Mouse (Mus musculus): ENCODE data around the gene Bpifa3. TPM values are rescaled to one million over a fixed set of nuclear protein-coding genes. Genes with fewer than 3 reads are reported as not detected.
"Not testable (repeated sequence)": the region's sequence is repeated elsewhere in the genome, so short reads cannot be mapped to it uniquely, and the experiment has no call there.

Gene Bpifa3
- polyA plus RNA-seq (2015; fragmentation: Nextera tagmentation; extraction: Ambion mirVana): not detected in 2 replicates

DNA sequence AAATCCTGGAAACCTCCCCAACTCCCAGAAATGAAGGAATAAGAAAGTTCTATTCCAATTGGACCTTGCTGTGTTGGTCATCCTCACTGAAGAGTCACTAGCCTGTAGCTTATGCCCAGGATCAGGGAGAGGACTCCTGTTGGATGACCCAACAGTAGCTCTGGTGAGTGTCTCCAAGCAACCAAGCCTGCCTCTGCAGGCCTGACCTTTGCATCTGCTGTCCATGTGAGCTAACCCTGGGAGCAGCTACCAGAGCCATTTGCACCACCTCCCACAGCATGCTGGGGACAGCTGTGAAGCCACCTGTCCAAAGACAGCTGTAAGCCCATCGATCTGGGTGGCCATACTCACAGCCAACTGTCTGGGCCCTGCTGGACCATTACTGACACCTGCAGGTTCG, at the start of gene Bpifa3:
TSS of gene Bpifa3 (plus strand) at position 217 of the 400 bp plus-strand sequence.
- no peak for ATAC-seq
- Histone ChIP-seq H3K9ac (no peak within 1 kb of the TSS), H3K4me1 (replicated peaks) (no peaks in the 10 kb centered on the region), H3K27ac (no peak within 1 kb of the TSS), H3K4me3 (replicated peaks) (no peak within 1 kb of the TSS), H3K9me3 (no peaks in the 10 kb centered on the region), H3K4me2 (replicated peaks) (no peak within 1 kb of the TSS), H3K36me3 (no peaks in the 10 kb centered on the region), H3K27me3 (replicated peaks) (no peaks in the 10 kb centered on the region)
- 53% methylated on average over 2 of the region's 2 CpGs for WGBS

DNA sequence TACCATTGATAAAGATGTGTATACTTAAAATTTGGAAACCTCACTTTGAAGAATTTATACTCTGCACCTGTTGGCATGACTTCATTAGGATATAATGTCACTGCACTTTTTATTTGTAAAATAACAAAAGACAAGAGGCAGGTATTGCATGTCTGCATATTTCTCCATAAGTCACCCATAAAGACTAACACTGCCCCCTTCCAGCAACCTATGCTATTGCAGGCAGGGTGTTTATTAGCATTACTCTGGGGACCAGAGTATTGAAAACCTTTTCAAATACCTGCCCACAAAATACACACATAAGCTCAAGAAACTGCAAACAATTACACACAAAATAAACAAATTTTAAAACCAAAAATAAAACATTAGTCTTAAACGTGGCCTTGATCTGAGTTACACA, 32.4 kb upstream of the Bpifa3 start:
- H3K9ac ChIP-seq: no peak overlapping the region
- no peaks in the 10 kb centered on the region for H3K27me3 ChIP-seq (replicated peaks)
- H3K9me3 ChIP-seq: no peaks in the 10 kb centered on the region
- no peak overlapping the region for H3K27ac ChIP-seq
- H3K4me3 ChIP-seq (replicated peaks): no peak overlapping the region
- H3K4me2 ChIP-seq (replicated peaks): no peak overlapping the region
- WGBS: 46% methylated on average over 1 of the region's 1 CpGs
- H3K4me1 ChIP-seq (replicated peaks): no peaks in the 10 kb centered on the region
- ATAC-seq: no peak
- no peaks in the 10 kb centered on the region for H3K36me3 ChIP-seq

DNA sequence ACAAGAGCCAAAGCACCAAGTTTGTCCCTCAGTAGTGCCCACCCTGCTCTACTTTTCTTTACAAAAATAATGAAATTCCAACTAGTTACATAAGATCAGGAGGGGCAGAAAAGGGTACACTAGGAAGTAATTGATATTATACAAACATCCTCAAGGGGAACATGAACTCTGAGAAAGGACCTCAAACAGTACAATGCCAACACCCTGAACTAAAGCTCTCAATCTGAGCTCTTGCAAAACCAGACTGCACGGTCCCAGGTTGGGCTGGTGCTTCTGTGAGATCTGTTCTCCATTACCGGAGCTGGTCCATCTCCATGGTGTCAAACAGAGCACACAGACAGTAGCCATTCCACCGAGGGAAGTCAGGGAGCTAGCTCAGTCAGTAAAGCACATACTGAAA, 12.8 kb upstream of the Bpifa3 start:
- Histone ChIP-seq H3K4me2 (replicated peaks) (no peak overlapping the region), H3K36me3 (no peaks in the 10 kb centered on the region), H3K4me3 (replicated peaks) (no peak overlapping the region), H3K27me3 (replicated peaks) (no peaks in the 10 kb centered on the region), H3K9me3 (no peaks in the 10 kb centered on the region), H3K27ac (no peak overlapping the region), H3K4me1 (replicated peaks) (no peaks in the 10 kb centered on the region), H3K9ac (no peak overlapping the region)
- no peak for ATAC-seq
- whole genome bisulfite sequencing: 83% methylated on average over 3 of the region's 3 CpGs

DNA sequence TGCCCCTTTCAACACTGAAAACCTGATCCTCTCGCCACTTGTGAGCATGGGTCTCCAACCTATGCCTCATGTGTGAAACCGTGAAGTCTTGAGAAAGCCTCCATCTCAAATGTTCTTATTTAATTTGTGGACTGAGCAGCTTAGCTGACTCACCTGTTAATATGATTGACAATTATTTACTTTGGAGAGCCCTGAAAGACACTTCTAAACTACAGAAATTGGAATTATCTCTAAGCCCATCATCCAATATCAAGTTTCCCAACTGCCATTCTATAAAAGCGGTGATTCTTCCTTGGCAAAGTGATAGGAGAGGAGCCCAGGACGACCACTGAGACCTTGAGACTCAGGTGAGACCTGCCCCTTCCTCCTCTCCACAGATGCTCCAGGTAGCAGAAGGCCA, 12.4 kb downstream of the Bpifa3 start, which contains the start of gene Bpifa1:
TSS of gene Bpifa1 (plus strand) at position 301 of the 400 bp plus-strand sequence.
- no peak within 1 kb of the TSS for H3K27ac ChIP-seq
- H3K4me3 ChIP-seq (replicated peaks): no peak within 1 kb of the TSS
- 77% methylated on average over 4 of the region's 4 CpGs for WGBS
- H3K4me2 ChIP-seq (replicated peaks): no peak within 1 kb of the TSS
- H3K27me3 ChIP-seq (replicated peaks): no peaks in the 10 kb centered on the region
- H3K36me3 ChIP-seq: no peaks in the 10 kb centered on the region
- no peaks in the 10 kb centered on the region for H3K4me1 ChIP-seq (replicated peaks)
- no peak within 1 kb of the TSS for H3K9ac ChIP-seq
- no peak for ATAC-seq
- H3K9me3 ChIP-seq: no peaks in the 10 kb centered on the region

DNA sequence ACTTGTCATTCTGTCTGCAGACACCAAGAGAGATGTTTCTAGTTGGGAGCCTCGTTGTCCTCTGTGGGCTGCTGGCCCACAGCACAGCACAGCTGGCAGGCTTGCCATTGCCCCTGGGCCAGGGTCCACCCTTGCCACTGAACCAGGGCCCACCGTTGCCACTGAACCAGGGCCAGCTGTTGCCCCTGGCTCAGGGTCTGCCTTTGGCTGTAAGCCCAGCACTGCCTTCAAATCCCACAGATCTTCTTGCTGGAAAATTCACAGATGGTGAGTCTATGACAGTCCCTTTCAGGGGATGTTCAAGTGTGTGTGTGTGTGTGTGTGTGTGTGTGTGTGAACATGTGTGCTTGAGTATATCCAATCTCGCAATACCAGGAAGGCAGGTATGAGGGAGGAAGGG, 13.6 kb downstream of the Bpifa3 start:
- Histone ChIP-seq H3K4me3 (replicated peaks) (no peak overlapping the region), H3K9me3 (no peaks in the 10 kb centered on the region), H3K4me2 (replicated peaks) (no peak overlapping the region), H3K36me3 (no peaks in the 10 kb centered on the region), H3K9ac (no peak overlapping the region), H3K27ac (no peak overlapping the region), H3K27me3 (replicated peaks) (no peaks in the 10 kb centered on the region), H3K4me1 (replicated peaks) (no peaks in the 10 kb centered on the region)
- WGBS: 58% methylated on average over 3 of the region's 3 CpGs
- ATAC-seq: no peak

DNA sequence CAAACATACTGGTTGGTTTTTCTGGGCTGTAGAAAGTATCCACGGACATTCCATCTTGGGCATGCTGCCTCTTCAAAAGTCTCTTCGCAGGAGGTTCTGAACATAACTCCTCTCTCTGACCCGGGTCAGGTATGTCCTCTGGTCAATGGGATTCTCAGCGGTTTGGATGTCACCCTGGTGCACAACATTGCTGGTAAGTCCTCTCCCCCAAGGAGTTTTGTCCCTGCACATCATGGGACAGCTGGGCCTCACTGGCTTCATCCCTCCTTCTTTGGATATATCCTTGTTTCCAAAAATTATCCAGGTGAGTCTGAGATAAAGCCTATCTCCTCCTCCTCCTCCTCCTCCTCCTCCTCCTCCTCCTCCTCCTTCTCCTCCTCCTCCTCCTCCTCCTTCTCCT, 17.4 kb downstream of the Bpifa3 start:
- no peaks in the 10 kb centered on the region for H3K4me1 ChIP-seq (replicated peaks)
- H3K9ac ChIP-seq: no peak overlapping the region
- no peaks in the 10 kb centered on the region for H3K36me3 ChIP-seq
- H3K9me3 ChIP-seq: no peaks in the 10 kb centered on the region
- ATAC-seq: no peak
- H3K27me3 ChIP-seq (replicated peaks): no peaks in the 10 kb centered on the region
- H3K27ac ChIP-seq: no peak overlapping the region
- H3K4me2 ChIP-seq (replicated peaks): no peak overlapping the region
- 77% methylated on average over 4 of the region's 4 CpGs for WGBS
- no peak overlapping the region for H3K4me3 ChIP-seq (replicated peaks)

DNA sequence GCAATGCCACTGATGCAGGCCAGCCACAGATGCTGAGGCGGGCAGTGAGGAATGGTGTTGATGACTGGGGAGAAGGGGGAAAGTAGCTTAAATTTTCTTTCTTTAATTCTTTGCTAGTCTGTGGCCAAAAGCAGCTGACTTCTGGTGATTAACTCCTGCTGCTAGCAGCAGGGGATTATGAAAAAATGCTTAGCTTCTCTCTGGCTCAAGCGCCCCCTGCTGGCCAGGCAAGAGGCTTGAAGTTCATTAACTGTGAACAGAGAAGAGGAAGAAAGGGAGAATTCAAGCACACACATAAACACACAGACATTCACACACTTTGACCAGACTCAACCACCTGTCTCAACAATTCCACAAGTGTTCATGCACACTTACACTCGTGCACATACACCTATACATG, 28.3 kb downstream of the Bpifa3 start:
- no peaks in the 10 kb centered on the region for H3K4me1 ChIP-seq (replicated peaks)
- ATAC-seq: no peak
- H3K4me2 ChIP-seq (replicated peaks): no peak overlapping the region
- no peak overlapping the region for H3K4me3 ChIP-seq (replicated peaks)
- H3K27ac ChIP-seq: no peak overlapping the region
- no peaks in the 10 kb centered on the region for H3K27me3 ChIP-seq (replicated peaks)
- H3K9ac ChIP-seq: no peak overlapping the region
- H3K9me3 ChIP-seq: no peaks in the 10 kb centered on the region
- H3K36me3 ChIP-seq: no peaks in the 10 kb centered on the region
- whole genome bisulfite sequencing: 41% methylated on average over 3 of the region's 3 CpGs

DNA sequence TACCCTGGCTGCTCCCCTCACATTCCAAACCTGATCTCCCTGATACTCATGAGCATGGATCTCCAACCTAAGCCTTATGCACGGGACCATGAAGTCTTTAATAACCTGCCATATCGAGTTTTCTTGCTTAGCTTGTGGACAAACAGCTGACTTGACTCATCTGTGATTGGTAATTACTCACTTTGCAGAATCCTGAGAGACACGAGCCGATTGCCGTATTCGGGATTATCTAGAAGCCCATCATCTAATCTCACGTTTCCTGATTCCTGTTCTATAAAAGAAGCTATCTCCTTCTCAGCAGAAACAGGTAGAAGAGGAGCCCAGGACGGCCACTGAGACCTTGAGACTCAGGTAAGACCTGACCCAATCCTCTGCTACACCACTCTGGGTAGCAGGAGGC, 32.2 kb downstream of the Bpifa3 start, which contains the start of gene Bpifa5:
TSS of gene Bpifa5 (plus strand) at position 301 of the 400 bp plus-strand sequence.
- Histone ChIP-seq H3K4me1 (replicated peaks) (no peaks in the 10 kb centered on the region), H3K27ac (no peak within 1 kb of the TSS), H3K4me2 (replicated peaks) (no peak within 1 kb of the TSS), H3K36me3 (no peaks in the 10 kb centered on the region), H3K27me3 (replicated peaks) (no peaks in the 10 kb centered on the region), H3K9ac (no peak within 1 kb of the TSS), H3K4me3 (replicated peaks) (no peak within 1 kb of the TSS), H3K9me3 (no peaks in the 10 kb centered on the region)
- WGBS: 80% methylated on average over 8 of the region's 8 CpGs
- no peak for ATAC-seq

DNA sequence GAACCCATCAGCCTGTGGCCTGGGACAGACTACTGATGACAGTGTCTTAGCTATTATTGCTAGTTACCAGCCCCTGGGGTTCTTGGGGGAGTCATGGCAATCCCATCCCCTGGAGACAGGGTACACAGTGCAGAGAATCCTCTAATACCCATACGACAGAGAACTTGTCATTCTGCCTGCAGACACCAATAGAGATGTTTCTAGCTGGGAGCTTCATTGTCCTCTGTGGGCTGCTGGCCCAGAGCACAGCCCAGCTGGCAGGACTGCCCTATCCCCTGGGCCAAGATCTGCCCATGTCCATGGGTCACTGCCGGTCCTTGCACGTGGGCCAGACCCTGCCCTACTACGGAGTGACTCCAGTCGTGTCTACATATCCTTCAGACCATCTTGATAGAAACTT, 33.2 kb downstream of the Bpifa3 start:
- H3K27ac ChIP-seq: no peak overlapping the region
- no peaks in the 10 kb centered on the region for H3K4me1 ChIP-seq (replicated peaks)
- H3K36me3 ChIP-seq: no peaks in the 10 kb centered on the region
- H3K9me3 ChIP-seq: no peaks in the 10 kb centered on the region
- no peak overlapping the region for H3K9ac ChIP-seq
- no peak overlapping the region for H3K4me2 ChIP-seq (replicated peaks)
- H3K4me3 ChIP-seq (replicated peaks): no peak overlapping the region
- WGBS: 84% methylated on average over 5 of the region's 5 CpGs
- H3K27me3 ChIP-seq (replicated peaks): no peaks in the 10 kb centered on the region
- no peak for ATAC-seq

DNA sequence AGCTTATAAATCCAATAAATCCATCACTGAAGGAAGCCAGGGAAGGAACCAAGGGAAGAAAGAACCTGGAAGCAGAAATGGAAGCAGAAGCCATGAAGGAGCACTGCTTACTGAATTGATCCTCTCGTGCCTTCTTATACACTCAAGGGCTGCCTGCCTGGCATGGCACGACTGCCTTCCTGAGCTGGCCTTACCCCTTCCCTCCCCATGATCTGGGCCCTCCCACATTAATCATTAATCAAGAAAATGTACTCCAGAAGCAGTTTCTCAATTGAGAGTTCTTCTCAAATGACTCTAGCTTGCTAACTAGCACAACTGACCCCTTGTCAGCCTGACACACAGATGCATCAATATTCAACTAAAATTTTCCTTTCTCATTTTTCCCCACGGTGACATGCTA, 39.0 kb downstream of the Bpifa3 start:
- Histone ChIP-seq H3K27me3 (replicated peaks) (no peaks in the 10 kb centered on the region), H3K9me3 (no peaks in the 10 kb centered on the region), H3K27ac (no peak overlapping the region), H3K9ac (no peak overlapping the region), H3K4me1 (replicated peaks) (no peaks in the 10 kb centered on the region), H3K4me2 (replicated peaks) (no peak overlapping the region), H3K36me3 (no peaks in the 10 kb centered on the region), H3K4me3 (replicated peaks) (no peak overlapping the region)
- WGBS: 53% methylated on average over 3 of the region's 3 CpGs
- ATAC-seq: no peak

DNA sequence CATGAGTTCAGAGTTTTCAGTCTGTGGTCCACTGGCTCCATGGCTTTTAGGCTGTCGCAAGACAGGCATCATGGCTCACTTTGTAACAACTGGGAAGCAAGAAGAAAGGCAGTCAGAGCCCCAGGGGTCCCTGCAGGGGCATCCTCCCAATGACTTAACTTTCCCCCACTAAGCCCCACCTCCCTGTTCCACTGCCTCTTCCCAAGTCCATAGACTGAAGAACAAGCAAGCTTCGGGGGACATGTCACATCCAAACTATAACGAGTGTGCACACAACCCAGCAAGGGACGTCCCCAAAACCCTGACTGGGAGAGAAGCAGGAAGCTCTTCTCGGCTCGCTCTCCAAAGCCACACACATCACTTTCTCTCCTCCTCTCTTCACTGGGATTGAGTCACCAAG, 41.5 kb downstream of the Bpifa3 start:
- H3K4me3 ChIP-seq (replicated peaks): no peak overlapping the region
- no peak for ATAC-seq
- H3K4me2 ChIP-seq (replicated peaks): no peak overlapping the region
- no peaks in the 10 kb centered on the region for H3K27me3 ChIP-seq (replicated peaks)
- H3K9ac ChIP-seq: no peak overlapping the region
- no peaks in the 10 kb centered on the region for H3K9me3 ChIP-seq
- 79% methylated on average over 6 of the region's 6 CpGs for WGBS
- H3K27ac ChIP-seq: no peak overlapping the region
- H3K4me1 ChIP-seq (replicated peaks): no peaks in the 10 kb centered on the region
- H3K36me3 ChIP-seq: no peaks in the 10 kb centered on the region

DNA sequence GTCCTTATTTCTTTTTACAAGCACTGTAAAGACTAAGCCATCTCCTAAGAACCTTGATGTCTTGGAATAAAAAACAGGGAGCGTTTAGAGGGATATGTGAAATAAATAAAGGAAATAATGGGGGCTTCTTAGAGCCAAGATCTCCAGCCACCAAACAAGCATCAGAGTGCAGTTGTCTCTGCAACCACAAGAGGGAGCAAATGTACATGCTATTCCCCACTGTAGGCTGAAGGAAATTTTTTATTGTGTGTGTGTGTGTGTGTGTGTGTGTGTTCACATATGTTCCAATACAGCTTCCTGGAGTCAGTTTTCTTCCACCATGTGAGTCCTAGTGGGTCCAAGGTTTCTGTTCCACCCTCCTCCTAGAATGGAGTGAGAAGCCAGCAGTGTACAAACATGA, 43.2 kb downstream of the Bpifa3 start:
- H3K4me2 ChIP-seq (replicated peaks): no peak overlapping the region
- H3K9me3 ChIP-seq: no peaks in the 10 kb centered on the region
- no peak overlapping the region for H3K4me3 ChIP-seq (replicated peaks)
- no peak overlapping the region for H3K27ac ChIP-seq
- ATAC-seq: no peak
- no peaks in the 10 kb centered on the region for H3K36me3 ChIP-seq
- no peaks in the 10 kb centered on the region for H3K27me3 ChIP-seq (replicated peaks)
- WGBS: 48% methylated on average over 1 of the region's 1 CpGs
- H3K4me1 ChIP-seq (replicated peaks): no peaks in the 10 kb centered on the region
- no peak overlapping the region for H3K9ac ChIP-seq

DNA sequence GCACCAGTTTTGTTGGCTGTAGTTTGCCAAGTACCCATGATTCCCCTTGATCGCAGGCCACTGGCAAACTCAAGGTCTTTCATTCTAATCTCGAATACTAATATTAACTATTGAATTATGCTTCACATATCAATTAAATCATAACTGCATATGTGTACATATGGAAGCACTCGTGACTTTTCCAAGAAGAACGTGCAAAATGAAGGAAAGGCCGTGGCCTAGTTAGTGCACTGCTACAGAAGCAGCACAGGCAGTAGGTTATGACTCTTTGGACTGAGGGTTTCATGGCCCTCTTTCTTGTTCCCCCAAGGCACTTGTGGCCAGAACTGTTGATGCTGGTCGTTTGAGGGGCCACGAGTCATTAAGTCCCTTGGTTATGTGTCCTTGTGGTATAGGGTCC, 51.8 kb downstream of the Bpifa3 start:
- H3K9ac ChIP-seq; H3K4me3 ChIP-seq (replicated peaks); H3K36me3 ChIP-seq; H3K27ac ChIP-seq; H3K4me1 ChIP-seq (replicated peaks); H3K27me3 ChIP-seq (replicated peaks); H3K9me3 ChIP-seq; ATAC-seq; H3K4me2 ChIP-seq (replicated peaks): not testable (repeated sequence)
- WGBS: 83% methylated on average over 7 of the region's 7 CpGs

DNA sequence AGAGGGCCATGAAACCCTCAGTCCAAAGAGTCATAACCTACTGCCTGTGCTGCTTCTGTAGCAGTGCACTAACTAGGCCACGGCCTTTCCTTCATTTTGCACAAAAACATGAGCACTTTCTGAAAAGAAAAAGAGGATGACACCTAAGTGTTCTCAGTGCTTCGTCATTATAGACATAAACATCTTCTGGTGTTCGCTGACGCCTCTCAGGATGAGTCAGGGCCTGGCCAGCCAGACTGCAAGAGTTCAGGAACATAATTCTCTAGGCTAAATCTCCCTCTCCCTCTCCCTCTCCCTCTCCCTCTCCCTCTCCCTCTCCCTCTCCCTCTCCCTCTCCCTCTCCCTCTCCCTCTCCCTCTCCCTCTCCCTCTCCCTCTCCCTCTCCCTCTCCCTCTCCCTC, 52.9 kb downstream of the Bpifa3 start:
- not testable (repeated sequence) for H3K9ac ChIP-seq; ATAC-seq; H3K27me3 ChIP-seq (replicated peaks); H3K4me1 ChIP-seq (replicated peaks); H3K4me2 ChIP-seq (replicated peaks); H3K36me3 ChIP-seq; H3K9me3 ChIP-seq; H3K27ac ChIP-seq; H3K4me3 ChIP-seq (replicated peaks)
- WGBS: 70% methylated on average over 4 of the region's 4 CpGs

Measured in intestine, embryonic 15.5 days (tissue).